Mouse (Mus musculus) kidney, adult 2 months (tissue): ENCODE results near the gene Ffar2.

Experiments used
- CTCF ChIP-seq: fragments of 200-500 bp; conservative IDR thresholded peaks from 2 replicates; pipeline ENCODE4 v1.5.1; 2011; ENCODE audit warnings: low read depth, mild to moderate bottlenecking, control low read depth, low read length, moderate library complexity, mixed read lengths; ENCODE audit not compliant: insufficient read depth, insufficient read length
- POLR2A ChIP-seq: fragments of 200-500 bp; IDR thresholded peaks from one replicate; pipeline ENCODE4 v1.6.1; 2011; ENCODE audit warnings: low read depth, low read length, control low read depth

GRCm38 (mm10) chr7:30846505-30847053 is 23.0 kb upstream of the Ffar2 start:
- TF ChIP-seq CTCF (no peak), POLR2A (no peak)
